Mouse (Mus musculus): ENCODE measurements around the gene Pfkfb2. TPM values are rescaled to one million over a fixed set of nuclear protein-coding genes. Genes with fewer than 3 reads are reported as not detected.
A peak's percentile ranks its signal among the peaks of the same experiment; 100 is the strongest.

The Pfkfb2 gene
- polyA plus RNA-seq, 1 experiment from 2014 or later = 10.1 TPM

DNA sequence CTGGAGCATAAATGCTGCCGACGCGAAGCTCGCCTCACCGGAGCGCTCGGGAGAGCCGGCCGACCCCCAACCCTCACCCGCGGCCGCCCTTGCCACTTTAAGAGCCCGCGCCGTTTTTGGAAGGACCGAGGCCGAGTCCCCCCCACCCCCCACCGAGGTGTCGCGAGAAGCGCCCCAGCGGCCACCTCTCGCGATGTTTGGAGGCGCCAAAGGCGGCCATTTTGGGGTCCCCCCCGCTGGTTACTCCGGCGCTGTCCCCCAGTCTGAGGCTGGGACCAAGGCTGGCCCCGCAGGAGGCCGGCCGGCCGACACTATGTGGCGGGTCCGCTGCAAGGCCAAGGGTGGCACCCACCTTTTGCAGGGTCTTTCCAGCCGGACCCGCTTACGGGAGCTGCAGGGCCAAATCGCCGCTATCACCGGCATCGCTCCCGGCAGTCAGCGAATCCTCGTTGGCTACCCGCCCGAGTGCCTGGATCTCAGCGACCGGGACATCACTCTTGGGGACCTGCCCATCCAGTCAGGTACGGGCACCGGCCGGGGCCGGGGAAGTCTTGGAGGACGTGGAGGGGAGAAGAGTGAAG, 11.7 kb downstream of the Pfkfb2 start, which contains the start of gene Yod1:
Yod1 (plus strand) TSS at position 37 of the 581 bp plus-strand sequence.
- peak; percentile 76 for ATAC-seq (ENCODE audit: insufficient number of reproducible peaks, low FRiP score, low TSS enrichment, low read depth)
- Histone ChIP-seq H3K27ac (replicated peaks) (peak within 1 kb of the TSS; percentile 82), H3K9me3 (replicated peaks) (no peaks in the 10 kb centered on the region), H3K27me3 (no peaks in the 10 kb centered on the region), H3K4me2 (replicated peaks) (peak within 1 kb of the TSS; percentile 92), H3K36me3 (peaks cover 6% of the 10 kb centered on the region), H3K9ac (peak within 1 kb of the TSS; percentile 97), H3K4me1 (peaks cover 19% of the 10 kb centered on the region), H3K4me3 (replicated peaks) (peak within 1 kb of the TSS; percentile 96)
- WGBS = under 1% methylated on average over 53 of the region's 54 CpGs

DNA sequence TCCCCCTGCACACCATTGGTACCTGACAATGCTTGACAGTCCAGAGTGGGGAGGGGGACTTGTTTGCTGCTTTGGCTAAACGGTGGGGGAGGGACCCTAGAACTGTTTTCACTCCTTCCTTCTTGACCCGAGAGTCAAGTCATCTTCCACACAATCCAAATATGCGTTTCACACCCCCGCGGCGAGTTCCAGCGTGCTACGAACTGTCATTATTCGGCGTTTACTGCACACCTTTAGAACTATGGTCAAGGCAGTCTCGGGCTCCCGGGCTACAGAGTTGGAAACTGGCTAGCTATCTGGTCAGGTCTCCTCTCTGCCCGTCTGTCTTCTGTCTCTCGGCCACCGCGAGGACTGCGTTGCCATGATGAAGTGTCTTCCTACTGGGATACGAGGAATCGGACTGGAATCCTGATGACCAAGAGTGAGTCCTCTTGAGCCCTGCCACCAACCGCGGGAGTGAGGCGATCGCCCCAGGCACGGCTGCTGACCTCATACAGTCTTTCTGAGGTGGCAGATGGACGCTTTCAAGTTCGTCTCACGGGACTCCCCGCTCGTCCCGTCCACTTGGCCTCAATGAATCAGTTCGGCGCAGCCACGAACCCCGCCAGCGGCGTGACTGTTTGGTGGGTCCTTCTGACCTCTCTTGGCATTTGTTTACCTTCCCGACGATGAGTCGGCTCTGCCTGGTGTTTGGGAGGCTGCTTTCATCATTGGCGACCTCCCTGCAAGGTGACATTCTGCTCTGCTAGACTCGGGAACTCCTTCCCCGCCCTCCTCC, 12.4 kb downstream of the Pfkfb2 start:
- H3K9ac ChIP-seq = peak overlapping the region; percentile 64
- no peaks in the 10 kb centered on the region for H3K9me3 ChIP-seq (replicated peaks)
- H3K4me3 ChIP-seq (replicated peaks) = peak overlapping the region; percentile 96
- H3K4me2 ChIP-seq (replicated peaks) = peak overlapping the region; percentile 92
- H3K4me1 ChIP-seq = peaks cover 19% of the 10 kb centered on the region
- ATAC-seq (ENCODE audit: insufficient number of reproducible peaks, low FRiP score, low TSS enrichment, low read depth) = no peak
- no peaks in the 10 kb centered on the region for H3K27me3 ChIP-seq
- peaks cover 6% of the 10 kb centered on the region for H3K36me3 ChIP-seq
- under 1% methylated on average over 42 of the region's 42 CpGs for WGBS
- peak overlapping the region; percentile 82 for H3K27ac ChIP-seq (replicated peaks)

DNA sequence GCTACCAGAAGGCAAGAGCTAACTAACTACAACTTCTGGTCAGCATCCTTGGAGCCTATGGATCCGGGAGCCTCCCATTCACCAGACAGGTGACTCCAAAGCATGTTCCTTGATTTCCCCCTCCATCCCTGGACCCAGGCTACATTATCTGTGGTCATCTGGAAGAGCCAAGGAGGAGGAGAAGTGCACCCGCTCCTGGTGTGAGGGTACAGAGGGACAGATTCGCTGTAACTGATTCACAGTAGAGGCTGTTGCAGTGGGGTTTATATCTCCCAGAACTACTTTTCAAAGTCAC, 12.9 kb downstream of the Pfkfb2 start:
- peak overlapping the region; percentile 82 for H3K27ac ChIP-seq (replicated peaks)
- H3K27me3 ChIP-seq = no peaks in the 10 kb centered on the region
- H3K9me3 ChIP-seq (replicated peaks) = no peaks in the 10 kb centered on the region
- peak overlapping the region; percentile 96 for H3K4me3 ChIP-seq (replicated peaks)
- 0% methylated on average over 3 of the region's 3 CpGs for WGBS
- peaks cover 6% of the 10 kb centered on the region for H3K36me3 ChIP-seq
- peak overlapping the region; percentile 92 for H3K4me2 ChIP-seq (replicated peaks)
- no peak for ATAC-seq (ENCODE audit: insufficient number of reproducible peaks, low FRiP score, low TSS enrichment, low read depth)
- H3K4me1 ChIP-seq = peaks cover 19% of the 10 kb centered on the region
- H3K9ac ChIP-seq = peak overlapping the region; percentile 64

DNA sequence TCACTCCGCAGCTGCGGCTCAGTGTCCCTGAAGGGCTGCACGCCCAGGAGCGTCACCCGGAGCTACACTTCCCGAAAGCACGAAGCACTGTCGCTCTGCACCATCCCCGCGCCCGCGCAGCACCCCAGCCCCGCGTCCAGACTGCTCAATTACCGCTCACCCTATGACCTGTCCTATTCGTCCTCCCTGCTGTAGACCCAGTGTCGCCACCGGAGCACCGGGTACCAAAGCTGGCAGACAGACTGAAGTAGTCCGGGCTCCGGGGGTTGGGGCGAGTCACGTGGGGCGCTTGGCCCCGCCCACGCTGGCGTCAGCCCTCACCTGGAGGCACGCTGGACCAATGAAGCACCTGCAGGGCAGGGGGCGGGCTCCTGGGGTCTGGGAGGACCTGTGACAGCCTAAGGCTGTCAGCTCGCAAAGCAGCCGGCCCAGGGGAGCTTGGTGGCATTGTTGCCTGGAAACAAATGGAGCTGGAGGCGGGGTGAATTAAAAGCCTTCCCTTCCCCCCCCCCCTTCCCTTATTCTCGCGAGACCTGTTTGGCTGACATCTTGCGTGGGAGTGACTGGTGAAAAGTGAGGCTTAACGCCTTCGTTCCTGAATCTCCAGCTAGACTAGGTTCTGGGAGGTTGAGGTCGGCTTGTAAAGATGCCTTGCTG, 13.4 kb downstream of the Pfkfb2 start, which contains the start of gene Gm29427:
Gm29427 (minus strand) TSS at position 239 of the 657 bp plus-strand sequence.
- H3K9ac ChIP-seq = peak within 1 kb of the TSS; percentile 64
- H3K4me1 ChIP-seq = peaks cover 19% of the 10 kb centered on the region
- under 1% methylated on average over 38 of the region's 38 CpGs for WGBS
- H3K4me2 ChIP-seq (replicated peaks) = peak within 1 kb of the TSS; percentile 92
- peak within 1 kb of the TSS; percentile 96 for H3K4me3 ChIP-seq (replicated peaks)
- H3K9me3 ChIP-seq (replicated peaks) = no peaks in the 10 kb centered on the region
- H3K27ac ChIP-seq (replicated peaks) = peak within 1 kb of the TSS; percentile 82
- peaks cover 6% of the 10 kb centered on the region for H3K36me3 ChIP-seq
- peak; percentile 92 for ATAC-seq (ENCODE audit: insufficient number of reproducible peaks, low FRiP score, low TSS enrichment, low read depth)
- H3K27me3 ChIP-seq = no peaks in the 10 kb centered on the region

DNA sequence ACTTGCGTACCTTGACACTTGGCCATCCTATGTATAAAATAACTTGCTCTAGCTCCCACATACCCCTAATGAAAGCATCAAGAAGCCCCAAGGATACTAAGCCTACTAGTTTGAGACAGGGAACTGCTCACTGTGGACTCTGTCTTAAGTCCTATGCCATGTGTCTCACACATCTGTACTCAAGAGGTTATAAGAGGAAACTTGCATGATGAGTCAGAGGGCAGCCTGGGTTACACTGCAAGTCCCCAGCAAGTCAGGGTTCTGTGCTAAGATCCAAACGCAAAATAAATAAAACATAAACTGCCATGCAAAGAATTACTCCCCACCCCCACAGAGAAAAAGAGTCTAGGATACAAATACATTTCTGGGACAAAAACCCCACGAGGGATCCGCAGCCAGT, 15.0 kb downstream of the Pfkfb2 start:
- Histone ChIP-seq H3K36me3 (peaks cover 1% of the 10 kb centered on the region; the same call in 1 of the 2 replicates), H3K4me3 (replicated peaks) (no peak overlapping the region), H3K27ac (replicated peaks) (no peak overlapping the region), H3K4me2 (replicated peaks) (no peak overlapping the region), H3K27me3 (no peaks in the 10 kb centered on the region), H3K4me1 (peaks cover 16% of the 10 kb centered on the region), H3K9me3 (replicated peaks) (no peaks in the 10 kb centered on the region), H3K9ac (no peak overlapping the region)
- no peak for ATAC-seq (ENCODE audit: insufficient number of reproducible peaks, low FRiP score, low TSS enrichment, low read depth)
- 80% methylated on average over 4 of the region's 4 CpGs for WGBS

DNA sequence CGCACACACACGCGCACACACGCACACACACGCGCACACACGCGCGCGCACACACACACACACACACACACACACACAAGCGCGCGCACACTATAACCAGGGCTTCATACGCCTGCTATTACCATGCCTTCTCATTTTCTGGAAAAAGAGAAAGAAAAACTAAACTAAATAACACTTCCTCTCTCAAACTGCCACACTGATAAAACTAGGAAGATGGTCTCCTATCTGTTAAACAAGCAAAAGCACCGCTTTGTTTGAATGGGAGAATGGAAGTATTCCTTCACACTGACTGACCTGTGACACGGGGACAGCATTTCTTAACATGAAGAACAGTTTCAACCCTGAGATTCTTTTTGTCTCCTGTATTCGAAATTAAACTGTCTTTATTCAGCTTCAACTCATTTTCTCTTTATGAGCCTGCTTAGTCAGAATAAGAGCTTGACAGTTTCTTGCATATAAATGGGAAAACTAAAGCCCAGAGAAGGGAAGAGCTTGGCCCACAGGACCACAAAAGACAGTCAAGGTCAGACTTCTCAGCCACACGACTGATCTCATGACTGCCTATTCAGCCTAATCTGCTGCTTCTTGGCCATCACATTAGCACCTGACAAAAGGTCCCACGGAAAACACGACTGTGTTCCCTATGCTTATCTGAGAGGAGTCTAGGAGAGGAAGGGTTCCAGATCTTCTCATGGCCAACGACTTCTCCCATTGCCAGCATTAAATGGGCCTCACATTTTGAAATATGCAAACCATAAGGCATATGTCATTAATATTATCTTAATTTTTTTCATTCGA, 18.6 kb downstream of the Pfkfb2 start:
- Histone ChIP-seq H3K36me3 (peaks cover 22% of the 10 kb centered on the region; the same call in 1 of the 2 replicates), H3K4me2 (replicated peaks) (no peak overlapping the region), H3K4me3 (replicated peaks) (no peak overlapping the region), H3K27ac (replicated peaks) (no peak overlapping the region), H3K9me3 (replicated peaks) (no peaks in the 10 kb centered on the region), H3K27me3 (no peaks in the 10 kb centered on the region), H3K4me1 (0 out of 2 replicates have a peak, but pooled peaks cover 8% of the 10 kb centered on the region), H3K9ac (no peak overlapping the region)
- 91% methylated on average over 22 of the region's 22 CpGs for WGBS
- no peak for ATAC-seq (ENCODE audit: insufficient number of reproducible peaks, low FRiP score, low TSS enrichment, low read depth)

DNA sequence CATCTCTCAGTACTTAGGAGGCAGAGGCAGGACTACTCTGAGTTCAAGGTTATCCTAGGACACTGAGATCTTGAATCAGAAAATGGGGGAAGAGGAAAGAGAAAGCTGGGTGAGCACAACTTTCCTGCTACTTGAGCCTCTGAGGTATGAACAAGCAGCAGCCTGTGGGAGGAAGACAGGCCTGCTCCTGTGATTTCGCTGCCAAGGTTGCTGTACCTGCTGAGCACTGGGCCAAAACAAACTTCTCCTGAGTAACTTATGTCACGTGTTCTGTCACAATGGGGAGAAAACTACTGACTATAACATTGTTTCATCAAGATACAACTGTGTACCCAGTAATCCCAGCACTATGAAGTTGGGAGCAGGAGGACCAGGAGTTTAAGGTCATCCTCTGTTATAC, 25.4 kb downstream of the Pfkfb2 start:
- H3K27me3 ChIP-seq = no peaks in the 10 kb centered on the region
- no peak for ATAC-seq (ENCODE audit: insufficient number of reproducible peaks, low FRiP score, low TSS enrichment, low read depth)
- no peak overlapping the region for H3K4me3 ChIP-seq (replicated peaks)
- no peak overlapping the region for H3K4me2 ChIP-seq (replicated peaks)
- H3K9ac ChIP-seq = no peak overlapping the region
- WGBS = 73% methylated on average over 2 of the region's 2 CpGs
- no peaks in the 10 kb centered on the region for H3K9me3 ChIP-seq (replicated peaks)
- H3K36me3 ChIP-seq = peaks cover 60% of the 10 kb centered on the region
- no peaks in the 10 kb centered on the region for H3K4me1 ChIP-seq
- H3K27ac ChIP-seq (replicated peaks) = no peak overlapping the region

DNA sequence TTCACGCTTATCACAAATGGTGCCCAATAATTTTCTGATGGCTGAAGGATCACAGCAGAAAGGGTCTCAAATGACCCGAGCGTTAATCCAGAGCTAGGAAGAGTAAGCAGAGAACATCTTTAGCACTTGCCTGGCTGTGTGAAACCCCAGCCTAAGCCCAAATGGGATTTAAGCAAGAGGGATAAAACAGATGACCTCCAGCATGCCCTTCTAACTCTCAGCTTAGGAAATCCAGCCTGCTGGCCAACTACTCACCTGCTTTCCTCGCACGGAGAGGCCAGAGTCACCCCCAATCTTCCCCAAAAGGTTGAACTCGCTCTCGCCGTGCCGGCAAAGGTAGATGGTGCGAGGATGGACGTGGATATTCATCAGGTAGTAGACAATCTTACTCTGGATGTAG, 27.1 kb downstream of the Pfkfb2 start:
- H3K27me3 ChIP-seq = no peaks in the 10 kb centered on the region
- no peak for ATAC-seq (ENCODE audit: insufficient number of reproducible peaks, low FRiP score, low TSS enrichment, low read depth)
- no peak overlapping the region for H3K27ac ChIP-seq (replicated peaks)
- H3K4me2 ChIP-seq (replicated peaks) = no peak overlapping the region
- no peak overlapping the region for H3K9ac ChIP-seq
- H3K36me3 ChIP-seq = peaks cover 63% of the 10 kb centered on the region
- 93% methylated on average over 11 of the region's 11 CpGs for WGBS
- H3K9me3 ChIP-seq (replicated peaks) = no peaks in the 10 kb centered on the region
- H3K4me1 ChIP-seq = no peaks in the 10 kb centered on the region
- no peak overlapping the region for H3K4me3 ChIP-seq (replicated peaks)

DNA sequence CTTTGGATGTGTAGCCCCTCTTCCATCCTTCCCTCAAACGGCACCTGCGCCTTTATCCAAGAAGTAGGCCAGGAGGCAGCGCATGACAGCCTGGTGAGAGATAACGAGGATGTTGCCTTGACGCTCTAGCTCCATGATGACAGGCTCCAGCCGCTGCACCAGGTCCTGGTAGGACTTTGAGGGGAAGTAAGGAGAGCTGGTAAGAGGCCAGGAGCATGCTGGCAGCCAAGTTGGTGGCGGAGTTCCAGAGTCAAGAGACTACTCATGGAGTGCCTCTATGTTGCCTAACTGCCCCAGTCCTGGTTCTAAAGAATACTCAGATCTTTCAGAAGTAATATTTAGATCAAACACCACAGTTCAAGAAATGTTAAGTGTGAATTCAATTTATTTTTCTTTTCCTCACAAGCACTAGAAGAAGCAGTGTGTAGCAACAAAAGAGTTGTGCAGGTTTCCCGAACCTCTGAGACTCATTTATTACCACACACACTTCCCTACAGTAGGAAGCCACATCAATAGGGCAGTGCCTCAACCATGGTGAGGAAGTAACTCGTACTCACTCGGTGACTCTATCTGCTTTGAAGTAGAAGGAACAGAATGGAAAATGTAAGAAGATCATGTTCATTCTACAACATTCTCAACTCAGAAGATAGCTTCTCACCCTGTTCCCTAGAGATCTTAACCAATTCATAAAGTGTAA, 29.0 kb downstream of the Pfkfb2 start:
- no peaks in the 10 kb centered on the region for H3K4me1 ChIP-seq
- H3K27me3 ChIP-seq = no peaks in the 10 kb centered on the region
- no peak for ATAC-seq (ENCODE audit: insufficient number of reproducible peaks, low FRiP score, low TSS enrichment, low read depth)
- no peak overlapping the region for H3K9ac ChIP-seq
- no peak overlapping the region for H3K4me2 ChIP-seq (replicated peaks)
- 92% methylated on average over 10 of the region's 10 CpGs for WGBS
- no peak overlapping the region for H3K27ac ChIP-seq (replicated peaks)
- H3K36me3 ChIP-seq = peaks cover 51% of the 10 kb centered on the region
- no peaks in the 10 kb centered on the region for H3K9me3 ChIP-seq (replicated peaks)
- H3K4me3 ChIP-seq (replicated peaks) = no peak overlapping the region

DNA sequence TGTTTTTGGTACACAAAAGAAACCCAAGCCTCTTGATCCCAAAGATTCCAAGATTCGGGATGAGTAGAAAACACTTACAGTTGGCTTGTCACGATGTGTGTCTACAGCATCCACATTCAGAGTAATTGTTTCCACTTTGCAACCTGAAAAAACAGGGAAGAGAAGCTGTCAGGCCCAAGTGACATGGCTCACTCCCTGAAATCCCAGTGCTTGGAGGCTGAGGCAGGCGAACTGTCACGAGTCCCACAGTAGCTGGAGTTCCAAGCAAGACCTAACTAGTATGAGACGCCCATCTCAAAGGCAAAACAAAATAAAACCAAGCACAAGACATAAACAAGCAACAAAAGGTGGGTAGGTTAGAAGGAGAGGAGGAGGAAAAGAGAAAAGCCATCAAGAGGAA, 30.5 kb downstream of the Pfkfb2 start:
- 92% methylated on average over 5 of the region's 5 CpGs for WGBS
- Histone ChIP-seq H3K27ac (replicated peaks) (no peak overlapping the region), H3K9me3 (replicated peaks) (no peaks in the 10 kb centered on the region), H3K36me3 (peaks cover 51% of the 10 kb centered on the region), H3K4me2 (replicated peaks) (no peak overlapping the region), H3K4me3 (replicated peaks) (no peak overlapping the region), H3K27me3 (no peaks in the 10 kb centered on the region), H3K4me1 (no peaks in the 10 kb centered on the region), H3K9ac (no peak overlapping the region)
- ATAC-seq (ENCODE audit: insufficient number of reproducible peaks, low FRiP score, low TSS enrichment, low read depth) = no peak

Data from embryonic facial prominence, embryonic 15.5 days (tissue).